Mouse (Mus musculus) kidney, adult 8-10 months (tissue): ENCODE measurements at regions not wholly inside any gene's neighbourhood (a gene's known extent, or its start where the extent isn't known, plus 50 kb on each side); places are given as distances from the start of the nearest gene placed in this dataset.

Experiments used
- DNase-seq, 2 experiments: peaks; one replicate each; pipeline ENCODE4 v3.0.0; 2022

GRCm38 (mm10) chr2:3941496-3941895 lies 76.0 kb upstream of the Frmd4a start:
- peak; percentile 8 to 9 for DNase-seq

- DNase-seq, result no peak
These were observed 70.1 kb upstream of the Frmd4a start for GRCm38 (mm10) chr2:3947432-3947831.

- no peak for DNase-seq
These were observed 69.2 kb upstream of the Frmd4a start for GRCm38 (mm10) chr2:3948331-3948730.

DNA sequence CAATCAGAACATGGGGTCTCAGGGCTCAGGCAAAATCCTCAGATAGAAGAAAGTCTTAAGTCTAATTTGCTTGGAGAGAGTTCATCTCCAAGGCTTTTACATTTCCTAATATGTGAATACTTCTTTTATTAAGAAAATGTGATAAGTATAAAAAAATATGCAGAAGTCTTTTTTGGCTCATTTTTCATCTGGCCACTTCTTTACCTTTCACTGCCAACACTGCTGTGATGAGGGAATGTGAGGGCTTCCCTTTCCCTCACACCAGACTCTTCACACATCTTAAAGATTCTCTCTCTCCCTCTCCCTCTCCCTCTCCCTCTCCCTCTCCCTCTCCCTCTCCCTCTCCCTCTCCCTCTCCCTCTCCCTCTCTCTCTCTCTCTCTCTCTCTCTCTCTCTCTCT lies 60.0 kb upstream of the Frmd4a start:
- no peak for DNase-seq

GRCm38 (mm10) chr2:3958065-3958641 lies 59.4 kb upstream of the Frmd4a start:
- peak; percentile 4 to 29 for DNase-seq

DNA sequence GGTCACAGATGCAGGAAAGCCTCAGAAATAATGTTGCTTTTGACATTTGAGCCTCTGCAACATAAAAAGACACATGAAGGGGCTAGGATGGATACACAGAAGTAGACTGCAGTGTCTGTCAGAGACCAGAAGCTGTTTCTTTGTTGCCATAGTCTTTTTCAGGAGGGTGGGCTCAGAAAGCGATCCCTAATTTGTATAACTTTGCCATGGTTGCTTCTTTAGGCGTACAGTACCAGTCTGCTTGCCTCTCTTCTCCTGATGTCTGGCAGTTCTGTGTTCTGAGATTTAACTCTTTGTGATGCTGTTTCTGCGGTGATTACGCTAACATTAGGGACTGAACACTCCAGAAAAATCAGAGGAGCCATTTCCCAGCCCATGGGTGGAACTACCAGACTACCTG lies 58.8 kb upstream of the Frmd4a start:
- no peak for DNase-seq

DNA sequence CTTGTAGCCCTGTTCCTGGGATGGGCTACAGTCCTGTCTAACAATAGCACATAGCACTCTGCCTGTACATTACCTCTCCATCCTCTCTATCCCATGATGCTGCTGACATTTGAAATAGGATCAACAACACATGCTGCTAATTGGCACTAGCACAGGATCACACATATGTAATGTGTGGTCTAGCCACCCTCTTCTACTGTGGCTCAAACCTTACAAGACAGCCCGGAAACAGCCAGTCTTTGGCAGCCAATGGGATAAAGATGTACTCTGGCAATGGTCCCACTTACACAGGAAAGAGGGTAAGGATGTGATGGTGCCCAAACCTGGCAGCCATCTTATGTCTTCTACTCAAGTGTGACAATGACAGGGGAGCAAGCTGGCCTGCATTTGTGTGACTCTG lies 58.3 kb upstream of the Frmd4a start:
- no peak for DNase-seq

DNA sequence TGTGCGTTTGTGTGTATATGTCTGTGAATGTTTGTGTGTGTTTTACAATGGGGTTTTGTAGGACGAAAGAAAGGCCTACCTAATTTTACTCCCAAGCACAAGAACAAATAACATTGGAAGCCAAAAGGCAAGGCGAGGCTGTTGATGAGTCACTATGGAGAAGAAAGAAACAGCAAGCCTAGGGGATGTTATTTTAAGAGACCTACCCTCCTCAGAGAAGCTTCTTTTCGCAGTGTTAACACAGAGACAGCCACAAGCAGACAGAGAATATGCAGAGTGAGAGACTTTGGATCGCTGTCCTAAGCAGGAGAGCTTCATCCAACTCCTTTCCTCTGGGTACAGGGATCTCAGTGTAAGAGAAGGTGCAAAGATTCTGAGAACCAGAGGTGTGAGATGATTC lies 57.3 kb upstream of the Frmd4a start:
- DNase-seq, result no peak

DNA sequence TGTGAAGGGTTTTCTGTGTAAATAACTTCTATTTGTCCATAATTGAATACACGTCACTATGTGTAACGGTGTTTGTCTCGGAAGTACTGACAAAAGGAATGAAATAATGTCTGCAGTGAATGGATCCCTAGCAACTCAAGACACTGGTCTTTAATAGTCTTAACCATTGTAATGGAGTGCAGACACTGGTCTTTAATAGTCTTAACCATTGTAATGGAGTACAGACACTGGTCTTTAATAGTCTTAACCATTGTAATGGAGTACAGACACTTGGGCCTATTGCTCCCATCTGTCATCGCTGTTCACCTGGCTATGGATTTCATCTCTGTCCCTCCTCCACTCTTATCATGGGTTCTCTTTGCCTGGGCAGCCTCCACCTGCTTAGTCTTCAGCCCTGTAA lies 53.2 kb upstream of the Frmd4a start:
- no peak for DNase-seq
